ENCODE assay signal across 16 mouse cellular contexts in genomic region chr10:122553851-122554250, GRCm38 (mm10).
DNase-seq lines count a peak whose midpoint lies in the region; ATAC-seq lines count a peak whose summit lies in the region.
"Had no signal": no experiment of that assay in that cellular context is flagged by ENCODE, and none has a peak within 500 bp of the region (broad histone marks: within the 10 kb centered on the region; RNA-seq: fewer than 3 reads in every experiment).

No protein-coding gene starts in this region.

- DNase-seq in adrenal gland, adult 2 months = peak; percentile 66
- no peak for DNase-seq in adrenal gland, adult 18-20 months (ENCODE audit: low spot score in 2 of 2)
- no peak for DNase-seq in hindbrain, embryonic 11.5 days (ENCODE audit: low spot score)
- no peak for DNase-seq in hindbrain, embryonic 10.5 days (ENCODE audit: low spot score)
- DNase-seq in midbrain, embryonic 11.5 days (ENCODE audit: low spot score, missing footprints) = peak; percentile 65
- DNase-seq in midbrain, embryonic 14.5 days = no peak
- no peak for DNase-seq in embryonic facial prominence, embryonic 14.5 days (ENCODE audit: low spot score)
- DNase-seq: heart, adult 2 months; layer of hippocampus, postnatal 36 days; left cerebral cortex, postnatal 4 days had no signal

- ATAC-seq in hindbrain, embryonic 11.5 days (ENCODE audit: low FRiP score) = 0 out of 2 replicates have a peak, but pooled peaks have one; percentile 30
- peak; percentile 17; the same call in 1 of the 2 replicates for ATAC-seq in midbrain, embryonic 11.5 days (ENCODE audit: low FRiP score)
- no peak for ATAC-seq in midbrain, embryonic 14.5 days (ENCODE audit: low FRiP score, low TSS enrichment)
- ATAC-seq in embryonic facial prominence, embryonic 14.5 days (ENCODE audit: low read depth) = 0 out of 2 replicates have a peak, but pooled peaks have one; percentile 9
- ATAC-seq in activated CD4-positive, CD25-positive, alpha-beta regulatory T cell, adult 4 months = no peak

- H3K27ac ChIP-seq in hindbrain, embryonic 11.5 days (ENCODE audit: low read depth, low read length) = no peak overlapping the region
- H3K27ac ChIP-seq in hindbrain, embryonic 10.5 days = no peak overlapping the region
- no peak overlapping the region for H3K27ac ChIP-seq in midbrain, embryonic 11.5 days (ENCODE audit: low read depth, low read length)
- no peak overlapping the region for H3K27ac ChIP-seq in midbrain, embryonic 14.5 days (replicated peaks; ENCODE audit: low read depth, low read length)
- no peak overlapping the region for H3K27ac ChIP-seq in embryonic facial prominence, embryonic 14.5 days (replicated peaks; ENCODE audit: low read depth, low read length)
- H3K27ac ChIP-seq: embryonic facial prominence, embryonic 15.5 days; gastrocnemius, adult 2 months; heart, adult 2 months; liver, embryonic 14.5 days; stomach, postnatal 0 days had no signal

- H3K36me3 ChIP-seq in hindbrain, embryonic 11.5 days (ENCODE audit: control insufficient read depth, insufficient read depth, low read length) = no peaks in the 10 kb centered on the region
- no peaks in the 10 kb centered on the region for H3K36me3 ChIP-seq in hindbrain, embryonic 10.5 days
- H3K36me3 ChIP-seq in midbrain, embryonic 11.5 days (ENCODE audit: control insufficient read depth, insufficient read depth, low read length) = no peaks in the 10 kb centered on the region
- H3K36me3 ChIP-seq in midbrain, embryonic 14.5 days (ENCODE audit: control insufficient read depth, insufficient read depth, low read length) = no peaks in the 10 kb centered on the region
- no peaks in the 10 kb centered on the region for H3K36me3 ChIP-seq in embryonic facial prominence, embryonic 14.5 days (ENCODE audit: control insufficient read depth, insufficient read depth, low read length)
- H3K36me3 ChIP-seq: embryonic facial prominence, embryonic 15.5 days had no signal

- no peaks in the 10 kb centered on the region for H3K9me3 ChIP-seq in hindbrain, embryonic 11.5 days (ENCODE audit: control insufficient read depth, low read length)
- no peaks in the 10 kb centered on the region for H3K9me3 ChIP-seq in hindbrain, embryonic 10.5 days
- no peaks in the 10 kb centered on the region for H3K9me3 ChIP-seq in midbrain, embryonic 11.5 days (ENCODE audit: control insufficient read depth, low read length)
- H3K9me3 ChIP-seq in midbrain, embryonic 14.5 days (ENCODE audit: control insufficient read depth, low read length) = no peaks in the 10 kb centered on the region
- H3K9me3 ChIP-seq in embryonic facial prominence, embryonic 14.5 days (ENCODE audit: control insufficient read depth, low read length) = no peaks in the 10 kb centered on the region
- H3K9me3 ChIP-seq: embryonic facial prominence, embryonic 15.5 days had no signal

- H3K4me2 ChIP-seq in hindbrain, embryonic 11.5 days (replicated peaks; ENCODE audit: low read depth, low read length) = no peak overlapping the region
- H3K4me2 ChIP-seq in midbrain, embryonic 11.5 days = no peak overlapping the region
- H3K4me2 ChIP-seq in midbrain, embryonic 14.5 days (ENCODE audit: low read length) = no peak overlapping the region
- H3K4me2 ChIP-seq in embryonic facial prominence, embryonic 14.5 days (ENCODE audit: low read depth, low read length) = no peak overlapping the region
- H3K4me2 ChIP-seq: embryonic facial prominence, embryonic 15.5 days had no signal

- no peak overlapping the region for H3K4me3 ChIP-seq in hindbrain, embryonic 11.5 days (ENCODE audit: low read depth, low read length)
- H3K4me3 ChIP-seq in hindbrain, embryonic 10.5 days = no peak overlapping the region
- no peak overlapping the region for H3K4me3 ChIP-seq in midbrain, embryonic 11.5 days (ENCODE audit: low read depth, low read length)
- no peak overlapping the region for H3K4me3 ChIP-seq in midbrain, embryonic 14.5 days (replicated peaks; ENCODE audit: low read depth, low read length)
- no peak overlapping the region for H3K4me3 ChIP-seq in embryonic facial prominence, embryonic 14.5 days (ENCODE audit: low read depth, low read length)
- H3K4me3 ChIP-seq: embryonic facial prominence, embryonic 15.5 days; gastrocnemius, adult 2 months; heart, adult 2 months had no signal

- no peaks in the 10 kb centered on the region for H3K4me1 ChIP-seq in hindbrain, embryonic 11.5 days (replicated peaks; ENCODE audit: control insufficient read depth, insufficient read depth, low read length)
- H3K4me1 ChIP-seq in hindbrain, embryonic 10.5 days (replicated peaks) = no peaks in the 10 kb centered on the region
- H3K4me1 ChIP-seq in midbrain, embryonic 11.5 days (ENCODE audit: control insufficient read depth, insufficient read depth, low read length) = no peaks in the 10 kb centered on the region
- H3K4me1 ChIP-seq in midbrain, embryonic 14.5 days (ENCODE audit: control insufficient read depth, insufficient read depth, low read length) = no peaks in the 10 kb centered on the region
- no peaks in the 10 kb centered on the region for H3K4me1 ChIP-seq in embryonic facial prominence, embryonic 14.5 days (ENCODE audit: control insufficient read depth, insufficient read depth, low read length)
- H3K4me1 ChIP-seq: embryonic facial prominence, embryonic 15.5 days had no signal

- no peak overlapping the region for H3K9ac ChIP-seq in hindbrain, embryonic 11.5 days (ENCODE audit: low read depth, low read length)
- H3K9ac ChIP-seq in midbrain, embryonic 11.5 days (ENCODE audit: low read length) = no peak overlapping the region
- no peak overlapping the region for H3K9ac ChIP-seq in midbrain, embryonic 14.5 days (replicated peaks; ENCODE audit: low read length)
- no peak overlapping the region for H3K9ac ChIP-seq in embryonic facial prominence, embryonic 14.5 days (ENCODE audit: low read depth, low read length)
- H3K9ac ChIP-seq: embryonic facial prominence, embryonic 15.5 days; forebrain, postnatal 0 days; liver, embryonic 14.5 days had no signal

- 81% methylated on average over 2 of the region's 2 CpGs for WGBS in hindbrain, embryonic 11.5 days
- 83% methylated on average over 2 of the region's 2 CpGs for WGBS in hindbrain, embryonic 10.5 days
- WGBS in midbrain, embryonic 11.5 days = 76% methylated on average over 2 of the region's 2 CpGs
- 69% methylated on average over 2 of the region's 2 CpGs for WGBS in midbrain, embryonic 14.5 days
- WGBS in embryonic facial prominence, embryonic 14.5 days = 67% methylated on average over 2 of the region's 2 CpGs

- H3K27me3 ChIP-seq in hindbrain, embryonic 11.5 days (ENCODE audit: control insufficient read depth, insufficient read depth, low read length) = no peaks in the 10 kb centered on the region
- H3K27me3 ChIP-seq in hindbrain, embryonic 10.5 days (ENCODE audit: insufficient read depth, poor library complexity, severe bottlenecking) = no peaks in the 10 kb centered on the region
- H3K27me3 ChIP-seq in midbrain, embryonic 11.5 days (ENCODE audit: control insufficient read depth, insufficient read depth, low read length) = no peaks in the 10 kb centered on the region
- no peaks in the 10 kb centered on the region for H3K27me3 ChIP-seq in midbrain, embryonic 14.5 days (ENCODE audit: control insufficient read depth, insufficient read depth, low read length)
- no peaks in the 10 kb centered on the region for H3K27me3 ChIP-seq in embryonic facial prominence, embryonic 14.5 days (replicated peaks; ENCODE audit: control insufficient read depth, insufficient read depth, low read length)
- H3K27me3 ChIP-seq: embryonic facial prominence, embryonic 15.5 days had no signal

Comparison
In these comparisons a context has a peak if more than half of its experiments do, and no peak if none do; other contexts are left out.
1. DNase-seq: peak in adrenal gland, adult 2 months (single experiment) and midbrain, embryonic 11.5 days (single experiment); none in adrenal gland, adult 18-20 months (0 of 2), hindbrain, embryonic 11.5 days (single experiment), hindbrain, embryonic 10.5 days (single experiment), midbrain, embryonic 14.5 days (single experiment) and embryonic facial prominence, embryonic 14.5 days (single experiment).
2. ATAC-seq: peak in hindbrain, embryonic 11.5 days (single experiment), midbrain, embryonic 11.5 days (single experiment) and embryonic facial prominence, embryonic 14.5 days (single experiment); none in midbrain, embryonic 14.5 days (single experiment) and activated CD4-positive, CD25-positive, alpha-beta regulatory T cell, adult 4 months (single experiment).